Mouse (Mus musculus): Measurements from ENCODE around the gene Fndc3b.
"Not testable (repeated sequence)": the region's sequence is repeated elsewhere in the genome, so short reads cannot be mapped to it uniquely, and the experiment has no call there.

Fndc3b gene

DNA sequence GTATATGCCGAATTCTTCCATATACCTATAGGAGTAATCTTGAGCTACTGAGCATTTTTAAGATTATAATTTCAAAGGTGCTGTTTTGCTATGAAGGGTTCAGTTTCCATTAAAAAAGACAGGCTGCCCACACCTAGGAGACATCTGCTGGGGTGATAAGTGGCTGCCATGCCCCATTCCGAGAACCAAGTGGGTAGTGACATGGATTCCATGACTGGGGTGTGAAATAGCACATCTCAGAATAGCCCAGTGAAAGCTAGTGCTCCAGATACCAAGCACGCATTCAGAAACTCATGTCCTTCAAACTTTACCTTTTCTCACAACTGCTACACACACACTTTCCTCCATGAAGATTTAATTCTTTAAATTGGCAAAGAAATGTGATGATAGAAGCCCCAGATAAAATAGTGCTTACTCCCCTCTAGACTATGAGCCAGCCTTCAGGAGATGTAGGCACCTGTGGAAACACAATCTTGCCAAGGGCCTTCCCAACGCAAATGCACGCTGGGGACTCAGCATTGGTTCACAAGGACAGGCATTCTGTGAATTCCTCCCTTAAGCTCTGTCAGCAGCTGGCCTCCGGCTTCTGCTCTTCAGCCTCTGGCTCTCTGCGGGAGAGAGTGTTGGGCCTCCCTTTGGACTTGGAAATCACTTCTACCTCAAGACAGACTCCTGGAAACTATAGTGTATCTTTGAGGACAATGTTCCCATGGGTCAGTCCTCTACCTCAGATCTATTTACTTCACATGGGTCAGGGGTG lies 207.6 kb downstream of the Fndc3b start:
- no peak for DNase-seq (ENCODE audit: low spot score)

DNA sequence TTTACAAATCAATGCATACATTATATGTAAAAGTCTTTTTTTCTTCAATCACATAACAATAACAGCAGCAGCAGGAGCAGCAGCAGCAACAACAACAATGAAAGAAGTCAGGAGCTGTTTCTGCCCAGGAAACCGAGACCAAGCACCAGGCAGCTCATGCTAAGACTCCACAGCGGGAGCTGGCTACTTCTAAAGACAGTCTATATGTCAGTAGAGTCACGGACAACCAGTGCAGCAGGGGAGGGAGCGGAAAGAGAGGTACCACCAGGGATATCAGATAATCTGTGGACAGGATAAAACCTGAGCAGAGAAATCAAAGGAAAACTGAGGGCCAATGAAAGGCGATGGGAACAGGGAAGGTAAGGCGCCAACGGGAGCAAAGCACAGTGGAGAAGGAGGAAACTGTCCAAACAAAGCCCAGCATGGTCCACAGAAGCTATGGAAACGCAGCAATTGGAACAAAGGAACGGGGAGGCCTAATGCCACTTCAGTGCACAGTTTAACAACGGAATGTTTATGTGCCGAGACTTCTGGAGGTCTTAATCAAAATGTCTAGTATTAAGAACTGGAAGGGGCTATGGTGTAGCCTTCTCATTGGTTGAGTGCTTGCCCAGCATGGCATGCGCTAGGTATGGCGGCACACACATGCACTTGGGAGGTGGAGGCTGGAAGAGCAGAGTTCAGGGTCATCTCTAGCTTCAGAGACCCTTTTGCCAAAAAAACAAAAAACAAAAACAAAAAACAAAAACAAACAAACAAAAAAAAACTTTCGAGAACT lies 215.6 kb downstream of the Fndc3b start:
- no peak for DNase-seq (ENCODE audit: low spot score)

- no peak for DNase-seq (ENCODE audit: low spot score)
Measured at GRCm38 (mm10) chr3:27494698-27495097, 216.4 kb downstream of the Fndc3b start.

GRCm38 (mm10) chr3:27494066-27494465 lies 217.0 kb downstream of the Fndc3b start:
- DNase-seq (ENCODE audit: low spot score) = no peak

- DNase-seq (ENCODE audit: low spot score) = no peak
Measured at GRCm38 (mm10) chr3:27491821-27492220, 219.3 kb downstream of the Fndc3b start.

DNA sequence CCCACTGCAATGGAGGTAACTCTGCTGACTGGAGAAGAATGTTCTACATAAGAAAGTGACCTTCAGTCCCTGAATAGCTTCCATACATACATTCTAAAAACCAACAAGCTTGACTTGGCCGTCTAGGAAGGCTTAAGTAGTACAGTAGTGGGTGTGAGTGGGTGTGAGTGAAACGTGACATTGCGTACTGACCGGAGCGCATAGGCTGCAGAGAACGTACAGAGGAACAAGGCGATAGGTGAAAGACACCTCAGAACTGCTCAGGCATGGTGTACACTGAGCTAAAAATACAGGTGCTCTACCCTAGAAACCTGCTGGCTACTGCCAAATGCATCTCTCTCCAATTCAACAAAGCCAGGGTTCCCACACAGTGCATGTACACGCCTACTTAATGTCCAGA lies 219.7 kb downstream of the Fndc3b start:
- DNase-seq (ENCODE audit: low spot score) = no peak

GRCm38 (mm10) chr3:27490891-27491290 lies 220.2 kb downstream of the Fndc3b start:
- no peak for DNase-seq (ENCODE audit: low spot score)

- no peak for DNase-seq (ENCODE audit: low spot score)
Measured at GRCm38 (mm10) chr3:27489550-27489949, 221.6 kb downstream of the Fndc3b start.

DNA sequence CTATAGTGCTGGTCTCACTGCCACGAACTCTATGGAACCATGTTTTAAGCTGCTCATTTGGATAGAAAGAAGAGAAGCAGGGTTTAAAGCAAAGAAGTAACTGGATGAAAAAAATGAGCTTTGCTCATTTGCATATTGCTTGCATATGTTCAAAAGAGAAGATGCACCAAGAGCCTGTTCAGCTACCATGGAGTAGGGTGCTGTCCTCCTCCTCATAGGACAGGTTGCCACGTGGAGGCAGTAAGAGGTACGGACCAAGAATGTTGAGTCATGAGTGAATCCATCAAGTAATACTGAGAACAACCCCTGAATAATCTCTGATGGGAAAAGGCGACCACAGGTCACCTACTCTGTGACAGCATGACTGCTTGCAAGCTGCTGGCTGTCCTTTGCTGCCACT lies 226.0 kb downstream of the Fndc3b start:
- DNase-seq (ENCODE audit: low spot score) = no peak

- no peak for DNase-seq (ENCODE audit: low spot score)
Measured at GRCm38 (mm10) chr3:27484698-27485097, 226.4 kb downstream of the Fndc3b start.

DNA sequence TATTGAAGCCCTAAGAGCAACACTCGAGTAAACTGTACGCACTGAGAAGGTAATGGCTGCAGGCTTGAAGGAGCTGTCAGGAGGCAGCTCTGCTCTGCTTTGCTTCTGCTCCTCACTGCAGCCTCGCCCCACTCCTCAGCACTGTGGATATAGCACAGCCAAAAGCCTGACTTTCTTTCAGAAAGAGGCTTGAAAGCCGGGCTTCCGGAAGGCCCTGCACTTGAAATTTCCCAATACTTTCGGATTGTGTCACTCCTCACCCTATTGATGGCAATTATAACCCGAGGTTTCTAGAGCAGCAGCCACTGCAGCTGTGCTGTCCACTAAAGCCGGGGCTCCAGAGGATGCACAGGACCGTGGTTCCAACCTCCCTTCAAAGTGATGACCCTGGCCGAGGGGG lies 227.3 kb downstream of the Fndc3b start:
- DNase-seq (ENCODE audit: low spot score) = no peak

DNA sequence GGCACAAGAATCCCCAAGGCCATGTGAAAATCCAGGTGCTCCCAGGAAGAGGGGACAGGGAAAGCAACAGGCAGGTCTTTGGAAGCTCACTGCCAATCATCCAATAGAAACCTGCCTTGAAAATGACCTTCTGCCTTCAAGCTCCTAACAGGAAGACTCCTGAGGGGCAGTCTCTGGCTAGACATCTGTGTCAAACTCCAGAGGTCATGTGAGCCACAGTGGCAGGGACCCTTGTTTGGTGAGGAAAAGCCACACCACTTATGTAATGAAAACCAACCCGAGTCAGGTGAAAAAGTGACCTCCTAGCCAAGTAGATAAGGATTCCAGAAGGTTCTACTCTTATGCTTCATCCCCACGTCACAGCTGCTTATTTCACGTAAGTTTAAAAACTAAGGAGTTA lies 227.8 kb downstream of the Fndc3b start:
- no peak for DNase-seq (ENCODE audit: low spot score)

DNA sequence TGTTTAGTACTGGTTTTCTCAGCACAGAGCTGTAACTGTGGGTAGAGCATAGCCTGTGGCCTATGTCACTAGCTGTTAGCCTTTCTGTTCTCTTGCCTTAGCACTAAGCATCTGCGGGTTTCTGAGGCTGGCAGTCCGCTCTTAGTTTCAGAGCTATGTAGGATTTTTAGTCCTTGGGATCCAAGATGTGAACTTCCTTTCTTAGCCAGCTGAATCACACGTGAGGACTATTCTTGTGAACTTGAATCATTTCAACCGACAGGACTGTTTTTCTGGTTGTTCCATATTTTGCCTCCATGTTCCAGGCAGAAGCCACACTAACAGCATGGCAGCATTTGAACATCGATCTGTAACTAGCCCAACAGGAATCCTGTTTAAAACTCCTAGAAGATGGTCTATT lies 229.4 kb downstream of the Fndc3b start:
- no peak for DNase-seq (ENCODE audit: low spot score)

GRCm38 (mm10) chr3:27479378-27479777 lies 231.7 kb downstream of the Fndc3b start:
- DNase-seq (ENCODE audit: low spot score) = no peak

GRCm38 (mm10) chr3:27478563-27479156 lies 232.4 kb downstream of the Fndc3b start:
- no peak for DNase-seq (ENCODE audit: low spot score)

- not testable (repeated sequence) for DNase-seq (ENCODE audit: low spot score)
Measured at GRCm38 (mm10) chr3:27477749-27478148, 233.4 kb downstream of the Fndc3b start.

- no peak for DNase-seq (ENCODE audit: low spot score)
Measured at GRCm38 (mm10) chr3:27475899-27476298, 235.2 kb downstream of the Fndc3b start.

DNA sequence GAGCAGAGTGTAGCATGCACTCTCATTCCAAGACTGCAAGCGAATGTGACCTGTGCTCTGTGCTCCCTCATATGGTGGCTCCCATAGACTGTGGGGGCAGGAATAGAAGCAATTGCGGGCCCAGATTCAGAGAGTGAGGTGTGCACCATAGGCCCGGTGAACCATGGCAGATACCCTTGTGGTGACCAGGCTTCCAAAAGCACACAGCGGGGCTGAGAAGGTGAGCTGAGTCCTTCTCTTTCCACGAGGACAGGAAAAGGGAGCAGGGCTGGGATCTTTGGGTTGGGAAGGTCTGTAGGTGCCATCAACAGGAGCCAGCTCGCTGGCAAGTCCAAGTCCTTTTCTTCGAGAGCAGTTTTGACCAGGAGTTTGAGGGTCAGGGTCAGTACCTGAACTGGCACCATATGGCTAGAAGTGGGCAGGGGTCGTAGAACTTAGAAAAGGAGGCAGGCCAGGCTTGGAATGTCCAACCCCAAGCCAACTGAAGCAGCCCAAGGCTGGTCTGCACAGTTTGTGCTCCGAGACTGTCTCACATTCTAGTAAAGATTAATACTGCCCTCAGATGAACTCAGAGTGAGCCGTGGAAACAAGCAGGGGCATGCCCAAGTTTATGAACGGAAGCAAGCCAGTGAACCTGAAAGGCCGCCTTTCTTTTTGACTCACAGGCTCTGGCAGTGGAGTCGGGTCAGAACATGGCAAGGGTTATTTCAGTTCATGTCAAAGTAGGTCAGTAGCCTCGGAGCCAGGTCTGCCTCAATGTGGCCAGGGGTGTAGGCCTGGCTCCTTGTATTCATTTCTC lies 237.1 kb downstream of the Fndc3b start:
- DNase-seq (ENCODE audit: low spot score) = no peak

- no peak for DNase-seq (ENCODE audit: low spot score)
Measured at GRCm38 (mm10) chr3:27472846-27473245, 238.3 kb downstream of the Fndc3b start.

GRCm38 (mm10) chr3:27470781-27471180 lies 240.3 kb downstream of the Fndc3b start:
- DNase-seq (ENCODE audit: low spot score) = no peak

DNA sequence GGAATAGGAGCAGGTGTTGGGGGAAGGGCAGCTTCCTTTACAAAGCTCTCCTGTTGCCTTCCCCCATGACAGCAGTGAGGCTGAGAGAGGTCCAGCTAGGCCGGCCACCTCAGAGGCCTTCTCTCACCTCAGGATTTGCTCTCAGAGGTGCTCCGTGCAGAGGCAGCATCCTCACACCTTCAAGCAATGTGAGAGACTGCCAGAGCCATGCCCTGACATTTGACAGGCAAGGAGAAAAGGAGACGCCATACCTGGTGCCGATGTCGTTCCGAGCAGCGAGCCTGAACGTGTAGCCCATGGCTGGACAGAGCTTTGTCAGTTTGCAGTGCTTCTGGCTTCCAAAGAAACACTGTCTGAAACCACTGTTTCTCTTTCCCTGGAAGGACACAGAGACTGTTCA lies 241.1 kb downstream of the Fndc3b start:
- no peak for DNase-seq (ENCODE audit: low spot score)

DNA sequence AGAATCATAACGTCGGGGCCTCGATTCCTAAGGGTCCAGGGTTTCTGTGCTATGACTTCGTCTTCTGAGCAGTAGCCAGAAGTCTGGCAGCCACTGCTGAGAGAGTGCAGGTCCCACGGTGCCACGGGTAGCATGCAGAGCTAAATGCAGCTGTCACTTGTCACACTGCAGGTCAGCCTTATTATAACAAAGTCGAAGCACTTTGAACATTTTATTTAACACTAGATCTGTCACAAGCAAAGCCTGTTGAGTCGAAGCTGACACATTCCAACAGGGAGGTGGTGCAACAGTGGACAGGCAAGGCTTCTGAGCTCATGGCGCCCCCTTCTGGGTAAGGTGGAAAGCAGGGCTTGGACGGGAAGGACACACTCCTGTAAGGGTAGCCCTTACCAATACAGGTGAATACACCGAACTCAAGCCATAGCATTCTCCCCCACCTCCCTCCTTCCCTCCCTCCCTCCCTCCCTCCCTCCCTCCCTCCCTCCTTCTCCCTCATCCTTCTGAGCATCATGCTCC lies 243.5 kb downstream of the Fndc3b start:
- DNase-seq (ENCODE audit: low spot score) = no peak
